Mouse (Mus musculus): ENCODE results near the gene Plxnb1. TPM values are rescaled to one million over a fixed set of nuclear protein-coding genes. Genes with fewer than 3 reads are reported as not detected.
A peak's percentile ranks its signal among the peaks of the same experiment; 100 is the strongest.

Plxnb1 gene
- polyA plus RNA-seq (2014; fragmentation: Nextera tagmentation; extraction: Ambion mirVana): 13.9 and 14.9 TPM in 2 replicates

DNA sequence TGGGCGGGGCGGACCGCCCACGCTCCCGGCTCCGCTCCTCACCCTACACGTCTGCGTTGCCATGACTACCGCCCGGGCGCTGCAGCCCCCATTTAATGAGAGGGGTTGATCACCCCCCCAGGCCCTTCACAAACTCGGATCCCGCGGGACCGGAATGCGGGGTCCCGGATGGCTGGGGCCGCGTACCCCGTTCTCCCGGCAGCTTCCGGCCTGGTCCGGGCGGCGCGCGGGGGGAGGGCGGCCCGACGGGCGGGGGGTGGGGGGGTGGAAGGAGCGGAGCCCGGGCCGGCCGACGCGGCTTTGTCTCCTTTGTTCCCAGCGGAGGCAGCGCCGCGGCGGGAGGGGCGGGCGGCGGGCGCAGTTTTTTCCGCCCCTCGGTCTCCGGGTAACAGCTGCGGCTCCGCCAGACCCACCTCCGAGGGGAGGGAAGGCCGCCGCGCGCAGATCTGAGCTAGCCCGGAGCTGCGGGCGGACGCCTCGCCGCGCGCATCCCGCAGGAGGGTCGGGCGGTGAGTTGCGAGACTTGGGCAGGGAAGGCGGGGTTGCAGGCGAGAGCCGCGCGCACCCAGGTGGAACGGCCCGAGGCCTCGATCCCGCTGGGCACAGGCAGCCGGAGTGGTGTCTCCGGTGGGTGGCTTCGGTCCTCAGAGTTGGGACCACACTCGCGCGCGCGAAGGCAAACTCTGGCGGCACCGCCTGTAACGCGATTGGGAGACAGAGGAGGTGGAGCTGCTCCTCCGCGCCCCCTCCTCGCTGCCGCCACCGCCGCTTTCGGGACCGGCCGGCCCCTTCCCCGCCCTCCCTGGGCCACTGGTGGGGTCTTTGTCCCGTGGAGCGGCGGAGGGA, at the start of gene Plxnb1:
Gene Plxnb1, plus strand, starts transcription at position 253 of the 846 bp plus-strand sequence.
- WGBS: under 1% methylated on average over 88 of the region's 102 CpGs
- H3K27ac ChIP-seq (ENCODE audit: low read depth, low read length): peak within 1 kb of the TSS; percentile 100
- no peaks in the 10 kb centered on the region for H3K27me3 ChIP-seq (ENCODE audit: control insufficient read depth, insufficient read depth, low read length)
- peak within 1 kb of the TSS; percentile 95 for H3K9ac ChIP-seq (replicated peaks; ENCODE audit: low read depth, low read length)
- H3K4me1 ChIP-seq (ENCODE audit: control insufficient read depth, insufficient read depth, low read length): peaks cover 41% of the 10 kb centered on the region
- peak within 1 kb of the TSS; percentile 95 for H3K4me2 ChIP-seq (ENCODE audit: low read depth, low read length)
- peak; percentile 62 for ATAC-seq (ENCODE audit: low read depth)
- H3K36me3 ChIP-seq (ENCODE audit: control insufficient read depth, insufficient read depth, low read length): peaks cover 11% of the 10 kb centered on the region
- peak within 1 kb of the TSS; percentile 78 for H3K4me3 ChIP-seq (ENCODE audit: low read depth, low read length)
- H3K9me3 ChIP-seq (ENCODE audit: control insufficient read depth, low read length): no peaks in the 10 kb centered on the region

GRCm38 (mm10) chr9:109046306-109046705, 48.9 kb upstream of the Plxnb1 start:
- Histone ChIP-seq H3K9me3 (ENCODE audit: control insufficient read depth, low read length) (no peaks in the 10 kb centered on the region), H3K36me3 (ENCODE audit: control insufficient read depth, insufficient read depth, low read length) (no peaks in the 10 kb centered on the region), H3K4me1 (ENCODE audit: control insufficient read depth, insufficient read depth, low read length) (no peaks in the 10 kb centered on the region), H3K4me3 (ENCODE audit: low read depth, low read length) (no peak overlapping the region), H3K4me2 (ENCODE audit: low read depth, low read length) (no peak overlapping the region), H3K9ac (replicated peaks; ENCODE audit: low read depth, low read length) (no peak overlapping the region), H3K27me3 (ENCODE audit: control insufficient read depth, insufficient read depth, low read length) (no peaks in the 10 kb centered on the region), H3K27ac (ENCODE audit: low read depth, low read length) (no peak overlapping the region)
- 35% methylated on average over 5 of the region's 5 CpGs for WGBS
- no peak for ATAC-seq (ENCODE audit: low read depth)

DNA sequence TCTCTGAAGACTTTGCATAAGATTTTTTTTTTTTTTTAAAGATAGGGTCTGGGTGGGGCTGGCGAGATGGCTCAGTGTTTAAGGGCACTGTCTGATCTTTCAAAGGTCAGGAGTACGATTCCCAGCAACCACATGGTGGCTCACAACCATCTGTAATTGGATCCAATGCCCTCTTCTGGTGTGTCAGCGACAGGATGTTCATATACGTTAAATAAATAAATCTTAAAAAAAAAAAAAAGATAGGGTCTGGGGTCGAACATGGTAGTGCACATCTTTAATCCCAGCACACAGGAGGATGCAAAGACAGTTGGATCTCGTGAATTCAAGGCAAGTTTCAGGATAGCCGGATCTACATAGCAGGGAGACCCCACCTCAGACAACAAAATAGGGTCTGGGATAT, 45.9 kb upstream of the Plxnb1 start:
- Histone ChIP-seq H3K4me2 (ENCODE audit: low read depth, low read length) (no peak overlapping the region), H3K9ac (replicated peaks; ENCODE audit: low read depth, low read length) (no peak overlapping the region), H3K36me3 (ENCODE audit: control insufficient read depth, insufficient read depth, low read length) (no peaks in the 10 kb centered on the region), H3K4me1 (ENCODE audit: control insufficient read depth, insufficient read depth, low read length) (0 out of 2 replicates have a peak, but pooled peaks cover 1% of the 10 kb centered on the region), H3K27ac (ENCODE audit: low read depth, low read length) (no peak overlapping the region), H3K27me3 (ENCODE audit: control insufficient read depth, insufficient read depth, low read length) (no peaks in the 10 kb centered on the region), H3K4me3 (ENCODE audit: low read depth, low read length) (no peak overlapping the region), H3K9me3 (ENCODE audit: control insufficient read depth, low read length) (no peaks in the 10 kb centered on the region)
- ATAC-seq (ENCODE audit: low read depth): no peak
- WGBS: 87% methylated on average over 7 of the region's 7 CpGs

GRCm38 (mm10) chr9:109049996-109050673, 45.1 kb upstream of the Plxnb1 start:
- Histone ChIP-seq H3K9me3 (ENCODE audit: control insufficient read depth, low read length) (no peaks in the 10 kb centered on the region), H3K4me3 (ENCODE audit: low read depth, low read length) (no peak overlapping the region), H3K27me3 (ENCODE audit: control insufficient read depth, insufficient read depth, low read length) (no peaks in the 10 kb centered on the region), H3K4me2 (ENCODE audit: low read depth, low read length) (no peak overlapping the region), H3K36me3 (ENCODE audit: control insufficient read depth, insufficient read depth, low read length) (no peaks in the 10 kb centered on the region), H3K4me1 (ENCODE audit: control insufficient read depth, insufficient read depth, low read length) (0 out of 2 replicates have a peak, but pooled peaks cover 5% of the 10 kb centered on the region), H3K9ac (replicated peaks; ENCODE audit: low read depth, low read length) (no peak overlapping the region), H3K27ac (ENCODE audit: low read depth, low read length) (no peak overlapping the region)
- WGBS: 83% methylated on average over 9 of the region's 9 CpGs
- ATAC-seq (ENCODE audit: low read depth): no peak

DNA sequence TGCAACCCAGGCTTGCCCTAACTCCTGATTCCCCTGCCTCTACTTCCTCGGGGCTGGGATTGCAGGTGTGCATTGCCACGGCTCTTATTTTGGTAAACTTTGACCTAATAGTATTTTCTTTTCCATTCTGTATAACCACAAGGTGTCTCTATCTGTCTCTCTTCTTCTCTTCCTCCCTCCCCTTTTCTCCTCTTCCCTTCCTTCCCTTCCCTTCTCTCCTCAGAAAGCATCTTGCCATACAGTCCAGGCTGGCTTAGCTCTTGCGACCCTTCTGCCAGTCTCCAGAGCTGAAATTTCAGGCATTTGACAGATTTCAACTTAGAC, 44.6 kb upstream of the Plxnb1 start:
- H3K4me2 ChIP-seq (ENCODE audit: low read depth, low read length): no peak overlapping the region
- H3K9ac ChIP-seq (replicated peaks; ENCODE audit: low read depth, low read length): no peak overlapping the region
- H3K36me3 ChIP-seq (ENCODE audit: control insufficient read depth, insufficient read depth, low read length): no peaks in the 10 kb centered on the region
- WGBS: 90% methylated on average over 3 of the region's 3 CpGs
- no peaks in the 10 kb centered on the region for H3K9me3 ChIP-seq (ENCODE audit: control insufficient read depth, low read length)
- 0 out of 2 replicates have a peak, but pooled peaks cover 5% of the 10 kb centered on the region for H3K4me1 ChIP-seq (ENCODE audit: control insufficient read depth, insufficient read depth, low read length)
- no peak overlapping the region for H3K27ac ChIP-seq (ENCODE audit: low read depth, low read length)
- H3K4me3 ChIP-seq (ENCODE audit: low read depth, low read length): no peak overlapping the region
- ATAC-seq (ENCODE audit: low read depth): no peak
- no peaks in the 10 kb centered on the region for H3K27me3 ChIP-seq (ENCODE audit: control insufficient read depth, insufficient read depth, low read length)

DNA sequence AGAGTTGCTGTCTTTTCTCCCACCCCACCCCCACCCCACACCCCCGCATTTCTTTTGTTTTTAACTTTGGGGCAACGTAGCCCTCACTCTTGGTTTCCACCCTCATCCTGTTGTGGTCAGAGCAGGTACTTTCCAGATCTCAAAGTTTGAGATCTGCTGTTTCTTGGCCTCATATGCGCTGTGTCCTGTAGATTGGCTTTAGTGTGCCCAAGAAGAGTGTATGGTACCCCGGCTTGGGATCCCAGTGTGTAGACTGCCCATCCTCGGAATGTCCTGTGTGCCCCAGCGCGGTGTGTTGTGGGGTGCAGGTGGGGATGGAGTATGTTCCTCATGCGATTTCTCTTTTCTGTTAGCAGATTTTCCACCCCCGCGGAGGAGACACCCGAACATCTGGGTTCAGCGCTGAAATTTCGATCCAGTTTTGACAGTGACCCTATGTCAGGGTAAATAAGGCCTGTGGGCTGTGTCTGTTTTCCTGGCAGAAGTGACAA, 44.1 kb upstream of the Plxnb1 start:
- no peak overlapping the region for H3K4me2 ChIP-seq (ENCODE audit: low read depth, low read length)
- H3K9ac ChIP-seq (replicated peaks; ENCODE audit: low read depth, low read length): no peak overlapping the region
- H3K36me3 ChIP-seq (ENCODE audit: control insufficient read depth, insufficient read depth, low read length): no peaks in the 10 kb centered on the region; the same call in 1 of the 2 replicates
- no peak for ATAC-seq (ENCODE audit: low read depth)
- H3K9me3 ChIP-seq (ENCODE audit: control insufficient read depth, low read length): no peaks in the 10 kb centered on the region
- 91% methylated on average over 13 of the region's 13 CpGs for WGBS
- H3K4me1 ChIP-seq (ENCODE audit: control insufficient read depth, insufficient read depth, low read length): 0 out of 2 replicates have a peak, but pooled peaks cover 5% of the 10 kb centered on the region
- H3K27ac ChIP-seq (ENCODE audit: low read depth, low read length): no peak overlapping the region
- no peaks in the 10 kb centered on the region for H3K27me3 ChIP-seq (ENCODE audit: control insufficient read depth, insufficient read depth, low read length)
- no peak overlapping the region for H3K4me3 ChIP-seq (ENCODE audit: low read depth, low read length)

DNA sequence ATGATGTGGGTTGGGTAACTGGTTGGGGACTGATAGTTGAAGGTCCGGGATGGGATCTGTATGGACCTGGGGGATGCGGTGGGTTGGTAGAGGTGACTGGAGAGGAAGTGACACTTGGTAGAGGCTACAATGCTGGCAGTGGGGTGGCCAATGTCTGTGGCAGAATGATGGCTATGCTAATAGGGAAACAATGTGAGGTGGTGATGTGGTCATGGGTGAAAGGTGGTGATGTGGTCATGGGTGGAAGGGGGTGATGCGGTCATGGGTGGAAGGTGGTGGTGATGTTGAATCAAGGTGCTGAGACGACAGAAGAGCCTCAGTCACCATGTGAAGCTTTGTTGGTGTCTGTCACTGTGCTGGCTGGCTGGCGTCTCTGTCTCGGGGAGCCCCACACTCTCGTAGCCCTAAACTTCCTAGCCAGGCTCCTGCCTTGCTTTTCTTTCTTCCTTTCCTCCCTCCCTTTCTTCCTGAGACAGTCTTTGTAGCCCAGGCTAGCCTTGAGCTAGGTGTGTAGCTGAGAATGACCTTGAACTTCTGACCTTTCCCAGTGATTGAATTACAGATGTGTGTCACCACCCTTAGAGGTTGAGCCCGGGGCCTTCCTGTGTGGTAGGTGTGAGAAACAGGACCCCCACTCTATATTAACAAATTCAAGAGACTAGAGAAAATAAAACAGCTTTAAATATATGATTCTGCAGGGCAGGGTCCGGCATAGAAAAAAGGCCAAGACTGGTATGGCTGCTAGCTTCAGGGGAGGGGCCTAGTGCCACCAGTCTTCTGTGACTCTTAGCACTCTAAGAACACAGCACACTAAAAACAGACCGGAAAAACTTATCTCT, 43.3 kb upstream of the Plxnb1 start:
- ATAC-seq (ENCODE audit: low read depth): no peak
- H3K9ac ChIP-seq (replicated peaks; ENCODE audit: low read depth, low read length): no peak overlapping the region

DNA sequence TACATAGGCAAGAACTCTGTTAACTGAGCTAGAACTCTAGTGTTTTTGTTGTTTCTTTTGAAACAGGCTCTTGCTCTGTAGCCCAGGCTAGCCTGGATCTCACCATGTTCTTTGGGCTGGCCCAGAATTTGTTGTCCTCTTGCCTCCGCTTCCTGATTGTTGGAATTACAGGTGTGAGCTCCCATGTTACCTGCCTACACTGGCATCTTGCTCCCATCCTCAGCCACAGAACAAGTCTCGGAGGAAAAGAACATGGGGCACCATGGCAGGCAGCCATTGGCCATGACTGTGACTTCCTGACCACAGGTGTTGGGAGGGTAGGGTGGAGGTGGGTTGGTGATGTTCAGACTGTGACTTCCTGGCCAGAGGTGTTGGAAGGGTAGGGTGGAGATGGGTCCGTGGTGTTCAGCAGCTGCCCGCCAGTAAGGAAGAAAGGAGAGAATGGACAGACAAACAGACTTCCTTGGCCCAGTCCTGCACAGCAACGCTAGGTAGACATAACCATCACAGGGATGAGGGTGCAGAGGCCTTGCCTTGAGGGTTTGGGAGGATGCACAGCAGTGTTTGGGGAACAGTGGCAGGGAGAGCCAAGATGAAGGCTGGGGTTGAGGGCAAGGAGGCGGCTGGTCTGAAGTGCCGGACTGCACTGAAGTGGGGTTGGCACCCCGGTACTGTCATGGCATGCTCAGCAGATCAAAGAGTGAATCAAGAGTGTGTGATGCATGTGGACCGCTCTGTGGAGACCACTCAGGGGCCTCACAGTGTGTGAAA, 42.5 kb upstream of the Plxnb1 start:
- no peak for ATAC-seq (ENCODE audit: low read depth)
- no peaks in the 10 kb centered on the region for H3K27me3 ChIP-seq (ENCODE audit: control insufficient read depth, insufficient read depth, low read length)
- 91% methylated on average over 9 of the region's 9 CpGs for WGBS
- no peak overlapping the region for H3K27ac ChIP-seq (ENCODE audit: low read depth, low read length)
- H3K4me1 ChIP-seq (ENCODE audit: control insufficient read depth, insufficient read depth, low read length): 0 out of 2 replicates have a peak, but pooled peaks cover 5% of the 10 kb centered on the region
- H3K9ac ChIP-seq (replicated peaks; ENCODE audit: low read depth, low read length): no peak overlapping the region
- H3K4me2 ChIP-seq (ENCODE audit: low read depth, low read length): no peak overlapping the region
- H3K36me3 ChIP-seq (ENCODE audit: control insufficient read depth, insufficient read depth, low read length): peaks cover 10% of the 10 kb centered on the region; the same call in 1 of the 2 replicates
- no peaks in the 10 kb centered on the region for H3K9me3 ChIP-seq (ENCODE audit: control insufficient read depth, low read length)
- no peak overlapping the region for H3K4me3 ChIP-seq (ENCODE audit: low read depth, low read length)

More for the DNA sequence above, 43.3 kb upstream of the Plxnb1 start:
- Histone ChIP-seq H3K4me2 (ENCODE audit: low read depth, low read length) (no peak overlapping the region), H3K4me1 (ENCODE audit: control insufficient read depth, insufficient read depth, low read length) (0 out of 2 replicates have a peak, but pooled peaks cover 5% of the 10 kb centered on the region), H3K9me3 (ENCODE audit: control insufficient read depth, low read length) (no peaks in the 10 kb centered on the region), H3K27ac (ENCODE audit: low read depth, low read length) (no peak overlapping the region), H3K27me3 (ENCODE audit: control insufficient read depth, insufficient read depth, low read length) (no peaks in the 10 kb centered on the region), H3K4me3 (ENCODE audit: low read depth, low read length) (no peak overlapping the region), H3K36me3 (ENCODE audit: control insufficient read depth, insufficient read depth, low read length) (peaks cover 4% of the 10 kb centered on the region; the same call in 1 of the 2 replicates)
- 90% methylated on average over 10 of the region's 10 CpGs for WGBS
